Mouse (Mus musculus): ENCODE measurements around the gene Hsdl2. TPM values are rescaled to one million over a fixed set of nuclear protein-coding genes. Genes with fewer than 3 reads are reported as not detected.
"Not testable (repeated sequence)": the region's sequence is repeated elsewhere in the genome, so short reads cannot be mapped to it uniquely, and the experiment has no call there.

Gene Hsdl2
- total and polyA plus RNA-seq, 3 experiments: 8.9 to 106 (median 73.7) TPM

DNA sequence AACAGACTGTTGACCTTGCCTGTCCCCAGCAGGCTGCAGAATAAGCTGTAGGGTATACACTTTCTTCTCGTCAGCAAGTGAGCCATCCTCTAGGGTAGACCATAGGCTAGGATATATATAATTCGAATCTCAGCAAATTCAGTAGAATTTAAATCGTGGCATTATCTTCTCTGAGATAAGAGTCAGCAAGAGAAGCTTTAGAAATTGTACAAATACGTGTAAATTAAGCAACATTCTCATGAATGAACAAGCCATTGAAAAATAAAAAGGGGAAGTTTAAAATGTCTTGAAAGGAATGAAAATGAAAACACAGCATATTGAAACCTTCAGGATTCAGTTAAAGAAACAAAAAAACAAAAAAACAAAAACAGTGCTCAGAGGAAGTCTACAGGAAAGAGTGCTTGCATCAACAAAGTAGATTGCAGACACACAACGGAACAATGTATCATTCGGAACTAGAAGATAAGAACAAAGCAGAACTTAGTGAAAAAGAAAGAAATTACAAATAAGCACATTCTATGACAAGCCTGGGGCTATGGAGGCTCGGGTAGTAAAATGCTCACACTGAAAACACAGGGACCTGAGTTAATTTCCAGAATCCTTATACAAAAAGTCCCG lies 15.7 kb upstream of the Hsdl2 start:
- no peak for DNase-seq

DNA sequence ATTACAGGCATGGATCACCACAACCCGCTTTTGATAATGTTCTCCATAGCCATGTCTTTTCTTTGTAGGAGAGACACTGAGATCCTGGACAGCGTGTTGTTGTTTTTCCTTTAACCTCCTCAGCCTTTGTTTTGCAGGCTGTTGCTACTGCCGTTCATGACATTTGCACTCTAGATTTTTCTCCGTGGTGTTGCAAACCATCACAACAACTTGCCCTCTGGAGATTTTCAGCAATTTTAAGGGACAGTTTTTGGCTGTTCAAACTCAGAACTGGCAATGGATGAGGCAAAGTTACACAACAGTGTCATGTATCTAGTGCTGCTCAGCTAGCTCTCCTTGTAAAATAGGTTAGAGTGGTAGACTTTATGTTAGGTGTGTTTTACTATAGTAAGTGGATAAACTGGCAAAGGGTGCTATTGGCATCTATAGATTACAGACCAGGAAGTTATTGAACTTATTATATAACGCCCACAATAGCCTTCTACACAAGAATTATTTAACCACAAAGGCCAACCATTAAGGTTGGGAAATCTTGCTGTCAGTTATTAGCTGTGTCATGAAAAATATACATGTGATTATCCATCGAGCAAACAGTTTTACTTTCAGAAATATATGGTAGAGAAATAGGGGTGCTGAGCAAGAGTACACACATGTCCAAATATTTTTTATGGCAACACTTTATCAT lies 13.6 kb upstream of the Hsdl2 start:
- no peak for DNase-seq

DNA sequence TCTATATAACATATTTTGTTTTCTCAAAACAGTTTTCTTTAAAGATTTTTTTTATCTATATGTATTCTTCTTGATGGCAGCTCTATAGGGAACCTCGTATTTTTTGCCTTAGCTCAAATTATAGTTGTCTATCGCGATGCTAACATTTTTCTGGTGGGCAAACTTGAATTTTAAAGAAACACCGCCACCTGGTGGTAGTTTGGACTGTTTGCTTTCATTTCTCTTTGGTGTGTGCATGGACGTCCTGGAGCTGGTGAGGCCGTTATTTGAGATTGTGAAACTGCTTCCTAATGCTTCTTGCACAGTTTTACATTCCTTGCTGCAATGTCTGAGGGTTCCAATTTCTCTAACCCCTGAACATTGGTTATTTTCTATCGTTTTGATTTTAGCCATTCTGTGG lies 11.8 kb upstream of the Hsdl2 start:
- DNase-seq: peak; percentile 79

DNA sequence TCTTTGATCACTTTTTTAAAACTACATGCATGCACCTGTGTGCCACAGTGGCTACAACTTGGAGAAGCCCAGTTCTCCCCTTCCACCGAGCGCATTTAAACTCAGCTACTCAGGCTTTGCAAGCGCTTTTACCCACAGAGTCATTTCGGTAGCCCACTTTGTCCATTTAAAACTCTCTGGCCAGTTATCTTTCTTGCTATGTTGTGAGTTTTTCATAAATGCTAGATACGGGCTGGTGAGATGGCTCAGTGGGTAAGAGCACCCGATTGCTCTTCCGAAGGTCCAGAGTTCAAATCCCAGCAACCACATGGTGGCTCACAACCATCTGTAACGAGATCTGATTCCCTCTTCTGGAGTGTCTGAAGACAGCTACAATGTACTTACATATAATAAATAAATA lies 10.8 kb upstream of the Hsdl2 start:
- not testable (repeated sequence) for DNase-seq

DNA sequence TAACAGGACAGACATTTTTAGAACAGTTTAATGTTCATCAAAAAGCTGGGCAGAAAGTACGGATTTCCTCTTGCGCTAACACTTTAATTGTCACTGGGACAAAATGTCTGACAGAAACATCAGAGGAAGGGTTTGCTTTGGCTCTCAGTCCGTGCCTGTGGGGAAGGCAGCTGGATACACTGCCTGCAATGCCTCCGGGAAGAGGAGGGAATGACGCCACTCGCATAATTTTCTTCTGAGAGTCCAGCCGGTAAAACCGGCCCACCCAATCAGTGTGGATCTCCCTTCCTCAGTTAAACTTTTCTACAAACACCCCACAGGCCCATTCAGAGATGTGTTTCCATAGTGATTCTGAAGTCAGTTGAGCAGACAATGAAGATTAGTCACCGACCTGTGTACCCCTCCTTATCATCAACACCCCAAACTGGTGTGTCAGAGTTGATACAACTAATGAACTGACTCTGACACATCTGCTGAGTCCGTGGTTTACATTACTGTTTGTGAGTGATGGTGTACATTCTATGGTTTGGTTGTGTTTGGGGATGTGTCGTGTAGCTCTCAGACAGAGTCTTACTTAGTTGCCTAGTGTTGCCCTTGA lies 8.7 kb upstream of the Hsdl2 start:
- DNase-seq: no peak

DNA sequence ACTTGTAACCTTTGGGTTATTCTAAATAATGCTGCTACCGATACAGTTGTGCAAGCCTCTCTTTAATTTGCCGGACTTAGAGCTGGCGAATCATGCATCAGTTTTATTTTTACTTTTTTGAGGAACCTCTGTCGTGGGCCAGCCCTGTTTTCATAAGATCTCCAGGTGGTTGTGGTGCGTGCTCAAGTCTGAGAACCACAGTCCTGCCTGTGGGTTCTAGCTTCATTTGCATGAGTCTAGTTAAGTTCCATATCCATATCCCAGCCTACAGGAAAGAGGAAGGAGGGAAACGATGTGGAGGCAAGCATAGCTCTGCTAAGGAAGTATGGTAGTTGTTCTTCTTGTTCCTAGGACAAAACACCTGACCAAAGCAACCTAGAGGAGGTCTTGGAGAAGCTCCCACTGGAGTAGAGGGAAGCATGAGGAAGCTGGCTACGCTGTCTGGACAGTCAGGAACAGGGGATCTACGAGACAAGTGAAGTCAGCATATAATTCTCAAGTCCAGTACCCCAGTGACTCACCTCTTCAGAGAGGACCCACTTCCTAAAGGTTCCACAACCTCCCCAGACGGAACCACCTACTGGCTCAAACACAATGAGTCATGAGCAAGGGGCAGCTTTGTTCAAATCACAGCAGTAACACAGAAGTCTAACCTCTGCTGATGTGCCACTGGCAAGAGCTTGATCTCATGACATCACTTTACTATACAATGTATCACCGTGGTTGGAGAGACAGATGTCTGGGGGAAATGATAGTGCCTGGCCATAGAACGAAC lies 6.0 kb upstream of the Hsdl2 start:
- no peak for DNase-seq

DNA sequence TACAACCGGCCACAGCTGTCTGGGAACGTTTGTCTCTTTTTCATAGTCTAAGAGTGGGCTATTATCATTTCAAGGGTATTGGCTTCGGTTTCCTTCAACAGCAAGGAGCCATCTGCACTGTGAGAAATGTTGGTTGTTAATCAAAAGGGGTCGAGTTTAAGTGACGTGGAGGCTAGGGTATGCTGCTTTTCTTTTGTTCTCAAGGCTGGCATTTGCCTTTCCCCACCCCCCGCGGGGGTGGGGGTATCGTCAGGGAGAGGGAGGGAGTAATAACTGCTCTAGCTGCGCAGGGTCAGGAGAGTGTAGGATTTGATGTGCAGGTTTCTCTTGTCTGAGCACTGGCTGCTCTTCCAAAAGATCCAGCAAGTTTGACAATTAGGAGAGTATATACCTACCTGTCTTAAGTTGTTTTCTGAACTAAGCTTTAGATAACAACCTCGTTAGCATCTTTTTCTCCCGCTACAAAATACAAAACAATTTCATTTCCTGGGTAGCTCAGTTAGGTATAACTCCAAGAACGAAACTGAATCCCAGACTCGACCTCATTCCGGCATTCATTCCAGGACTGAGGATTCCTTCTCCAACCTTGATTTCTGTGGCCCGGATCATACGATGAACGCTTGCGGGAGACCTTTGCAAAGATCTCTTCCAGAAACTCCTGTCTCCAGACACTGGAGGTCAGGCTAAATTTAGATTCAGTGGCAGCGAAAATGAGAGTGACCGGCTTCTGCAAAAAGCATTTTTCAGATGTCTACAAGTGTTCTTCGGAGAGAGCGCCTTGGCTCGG lies 675 bp upstream of the Hsdl2 start:
- DNase-seq: peak; percentile 54

DNA sequence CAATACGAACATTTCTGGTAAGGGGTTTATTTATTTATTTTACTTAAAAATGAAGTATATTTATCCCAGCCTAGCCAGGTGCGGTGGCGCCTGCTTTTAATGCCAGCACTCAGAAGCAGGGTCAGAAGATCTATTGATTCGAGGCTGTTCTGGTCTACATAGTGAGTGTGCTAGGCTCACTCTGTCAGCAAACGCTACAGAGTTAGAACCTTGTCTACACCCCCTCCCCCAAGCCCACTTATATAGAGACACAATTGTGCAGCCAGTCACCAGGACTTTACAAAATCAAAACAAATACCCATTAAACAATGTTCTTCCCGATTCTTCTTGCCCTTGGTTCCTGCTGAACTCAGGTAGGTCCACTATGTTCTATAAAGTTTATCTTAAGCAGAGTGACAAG lies 823 bp downstream of the Hsdl2 start:
- DNase-seq: no peak

DNA sequence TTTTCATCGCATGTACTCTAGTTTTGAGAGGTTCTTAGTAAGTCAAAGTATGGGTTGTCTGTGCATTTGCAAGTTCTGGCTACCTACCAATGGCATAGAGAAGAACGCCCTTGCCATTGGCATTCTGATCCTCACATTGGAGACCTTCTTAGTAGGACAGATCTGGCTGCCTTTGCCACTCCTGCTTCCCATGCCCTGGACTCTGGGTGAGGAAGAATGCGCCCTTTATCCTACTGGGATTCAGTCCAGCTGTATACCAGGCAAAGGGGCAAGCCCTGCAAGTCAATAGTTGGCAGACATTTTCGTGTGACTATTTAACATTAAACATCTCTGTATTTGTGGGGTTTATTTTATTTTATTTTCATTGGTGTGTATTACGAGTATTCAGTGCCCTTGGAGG lies 3.7 kb downstream of the Hsdl2 start:
- peak; percentile 51 for DNase-seq

DNA sequence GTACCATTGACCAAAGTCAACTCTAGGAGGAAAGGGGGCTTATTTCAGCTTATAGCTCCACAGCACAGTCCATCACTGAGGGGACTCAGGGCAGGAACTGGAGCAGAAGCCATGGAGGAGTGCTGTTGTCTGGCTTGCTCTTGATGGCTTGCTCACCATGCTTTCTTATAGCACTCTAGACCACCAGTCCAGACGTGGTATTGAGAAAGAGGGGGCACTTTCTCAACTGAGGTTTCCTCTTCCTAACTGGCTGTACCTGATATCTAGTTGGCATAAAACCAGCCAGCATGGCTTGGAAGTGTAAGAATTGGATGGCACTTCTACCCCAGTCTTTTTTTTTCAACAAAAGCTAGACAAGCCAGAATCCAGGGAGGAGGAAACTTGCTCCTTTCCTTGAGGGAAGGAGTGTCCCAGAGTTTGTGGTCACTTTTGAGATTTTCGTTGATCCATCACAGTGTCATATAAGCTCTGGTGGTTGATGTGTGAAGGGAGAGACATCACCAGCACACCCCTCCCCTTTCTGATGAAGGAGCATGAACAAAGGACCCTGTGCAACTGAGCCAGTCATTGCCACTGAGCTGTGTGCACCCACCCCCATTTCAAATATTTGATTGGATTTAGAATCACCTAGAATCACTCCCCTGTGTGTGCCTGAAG lies 6.0 kb downstream of the Hsdl2 start:
- DNase-seq: no peak

DNA sequence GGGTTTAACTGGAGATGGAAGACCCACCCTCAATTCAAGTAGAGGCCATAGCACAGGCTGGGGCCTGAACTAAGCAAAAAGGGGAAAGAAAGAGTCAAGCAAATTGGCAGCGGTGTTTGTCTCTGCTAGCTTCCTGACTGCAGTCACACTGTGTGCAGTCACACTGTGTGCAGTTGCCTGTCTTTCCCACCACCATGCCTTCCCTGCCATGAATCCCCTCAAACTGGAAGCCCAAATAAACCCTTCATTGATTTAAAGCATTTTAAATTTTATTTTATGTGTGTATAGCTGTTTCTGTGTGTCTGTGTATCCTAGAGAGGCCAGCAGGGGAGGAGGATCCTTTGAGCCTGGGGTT lies 6.5 kb downstream of the Hsdl2 start:
- no peak for DNase-seq

DNA sequence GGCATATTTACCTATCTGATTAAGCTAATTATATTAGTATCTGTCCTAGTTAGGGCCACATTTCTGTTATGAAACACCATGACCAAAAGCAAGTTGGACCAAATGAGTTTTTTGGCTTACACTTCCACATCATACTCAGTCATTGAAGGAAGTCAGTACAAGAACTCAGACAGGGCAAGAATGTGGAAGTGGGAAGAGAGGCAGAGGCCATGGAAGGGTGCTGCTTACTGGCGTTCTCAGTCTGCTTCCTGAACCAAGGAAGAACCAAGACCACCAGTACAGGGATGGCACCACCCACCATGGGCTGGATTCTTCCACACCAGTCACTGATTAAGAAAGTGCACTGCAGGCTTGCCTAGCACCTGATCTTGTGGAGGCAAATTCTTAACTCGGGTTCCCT lies 13.3 kb downstream of the Hsdl2 start:
- no peak for DNase-seq

DNA sequence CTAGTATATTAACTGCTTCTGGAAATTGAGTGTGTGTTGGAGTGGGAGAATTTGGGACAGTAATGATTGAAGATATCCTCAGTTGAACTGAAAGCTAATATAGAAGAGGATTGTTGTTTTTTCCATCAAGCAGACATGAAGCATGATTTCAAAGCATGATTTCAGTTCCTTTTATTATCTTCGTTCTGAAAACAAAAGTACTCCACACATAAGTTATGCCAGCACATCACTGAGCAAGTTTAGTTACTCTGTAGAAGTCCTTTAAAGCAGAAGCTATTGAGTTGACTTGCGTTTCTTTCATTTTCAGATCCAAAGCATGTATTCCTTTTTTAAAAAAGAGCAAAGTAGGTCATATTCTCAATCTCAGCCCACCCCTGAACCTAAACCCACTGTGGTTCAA lies 15.2 kb downstream of the Hsdl2 start:
- no peak for DNase-seq

DNA sequence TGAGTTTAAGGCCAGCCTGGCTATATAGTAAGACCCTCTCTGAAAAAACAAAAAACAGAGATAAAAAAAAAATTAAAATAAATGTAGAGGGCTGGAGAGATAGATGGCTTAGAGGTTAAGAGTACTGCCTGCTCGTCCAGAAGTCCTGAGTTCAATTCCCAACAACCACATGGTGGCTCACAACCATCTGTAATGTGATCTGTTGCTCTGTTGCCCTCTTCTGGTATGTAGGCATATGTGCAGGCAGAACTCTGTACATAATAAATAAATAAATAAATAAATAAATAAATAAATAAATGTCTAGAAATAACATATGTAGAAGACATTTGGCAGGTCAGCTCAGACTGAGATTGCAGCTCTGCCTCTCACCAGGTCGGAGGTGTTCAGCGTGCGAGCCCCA lies 21.3 kb downstream of the Hsdl2 start:
- DNase-seq: no peak

DNA sequence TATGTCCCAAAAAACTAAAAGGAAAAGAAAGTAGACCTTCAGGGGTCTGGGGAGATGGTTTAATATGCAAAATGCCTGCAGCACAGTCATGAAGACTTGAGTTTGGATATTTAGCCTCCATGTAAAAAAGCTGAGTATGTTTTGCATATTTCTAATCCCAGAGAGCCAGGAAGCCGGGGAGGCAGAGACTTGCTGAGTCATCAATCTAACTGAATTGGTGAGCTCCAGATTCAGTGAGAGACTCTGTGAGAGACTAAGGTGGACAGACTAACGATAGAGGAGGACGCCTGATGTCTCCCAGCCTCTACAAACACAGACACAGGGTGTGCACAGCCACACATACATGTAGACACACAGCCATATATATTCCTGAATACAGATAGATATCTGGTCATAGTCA lies 23.5 kb downstream of the Hsdl2 start:
- DNase-seq: no peak

DNA sequence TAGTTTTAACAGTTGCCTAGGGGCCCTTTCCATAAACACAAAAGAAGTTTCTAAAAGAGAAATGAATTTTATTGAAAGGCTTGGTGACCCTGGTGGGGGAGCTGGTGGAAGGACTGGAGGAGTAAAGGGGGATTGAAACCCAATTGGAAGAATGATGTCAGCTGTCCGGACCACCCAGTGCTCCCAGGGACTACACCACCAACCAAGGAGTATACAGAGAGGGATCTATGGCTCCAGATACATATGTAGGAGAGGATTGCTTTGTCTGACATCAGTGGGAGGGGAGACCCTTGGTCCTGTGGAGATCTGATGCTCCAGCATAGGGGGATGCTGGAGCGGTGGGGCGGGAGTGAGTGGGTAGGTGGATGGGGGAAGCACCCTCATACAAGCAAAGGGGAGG lies 24.1 kb downstream of the Hsdl2 start:
- DNase-seq: no peak

DNA sequence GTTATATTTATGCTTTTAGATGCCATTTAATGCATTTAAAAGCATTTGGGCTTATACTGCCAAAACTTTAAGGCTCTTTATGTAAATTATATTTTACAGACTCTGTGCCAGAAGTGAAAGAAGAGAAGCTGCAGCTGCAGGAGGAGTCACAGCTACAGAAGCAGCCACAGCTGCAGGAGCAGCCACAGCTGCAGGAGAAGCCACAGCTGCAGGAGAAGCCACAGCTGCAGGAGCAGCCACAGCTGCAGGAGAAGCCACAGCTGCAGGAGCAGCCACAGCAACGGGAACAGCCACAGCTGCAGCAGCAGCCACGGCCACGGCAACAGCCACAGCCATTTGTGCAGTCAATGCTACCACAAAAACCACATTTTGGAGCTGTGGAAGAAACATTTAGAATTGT lies 29.0 kb downstream of the Hsdl2 start:
- DNase-seq: no peak

DNA sequence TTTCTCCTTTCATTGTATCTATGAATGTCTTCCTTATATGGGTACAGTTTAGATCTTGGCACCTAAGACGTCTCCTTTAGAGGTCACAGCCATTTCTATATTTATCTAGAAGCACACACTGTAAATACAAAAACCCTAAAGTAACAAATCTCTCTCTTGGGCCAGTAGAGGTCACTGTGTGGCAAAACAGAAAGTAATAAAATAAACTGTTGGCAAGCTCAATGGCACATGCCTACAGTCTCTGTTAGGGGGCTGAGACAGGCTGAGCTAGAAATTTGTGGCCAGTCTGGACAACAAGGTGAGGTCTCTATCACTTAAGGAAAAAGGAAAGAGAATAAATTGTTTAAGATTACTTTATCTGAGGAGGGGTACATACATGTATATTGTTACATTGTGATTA lies 33.6 kb downstream of the Hsdl2 start:
- peak; percentile 33 for DNase-seq

DNA sequence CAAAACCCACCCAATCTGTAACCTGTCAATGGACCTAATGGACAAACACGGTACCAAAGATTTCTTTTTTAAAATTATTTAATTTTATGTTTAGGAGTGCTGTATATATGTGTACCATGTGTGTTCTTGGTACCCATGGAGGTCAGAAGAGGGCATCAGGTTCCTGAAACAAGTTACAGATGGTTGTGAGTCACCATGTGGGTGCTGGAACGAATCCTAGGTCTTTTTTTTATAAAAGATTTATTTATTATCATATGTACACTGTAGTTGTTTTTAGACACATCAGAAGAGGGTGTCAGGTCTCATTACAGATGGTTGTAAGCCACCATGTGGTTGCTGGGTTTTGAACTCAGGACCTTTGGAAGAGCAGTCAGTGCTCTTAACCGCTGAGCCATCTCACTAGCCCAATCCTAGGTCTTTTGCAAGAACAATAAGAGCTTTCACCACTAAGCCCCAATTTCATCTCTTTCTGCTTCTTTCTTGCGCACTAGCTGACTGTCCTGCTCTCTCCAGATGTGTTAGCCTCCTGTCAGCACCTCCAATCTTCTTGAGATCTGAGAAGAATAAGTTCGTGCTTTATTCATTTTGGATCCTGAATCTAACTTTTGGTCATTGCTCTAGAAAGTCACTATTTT lies 38.4 kb downstream of the Hsdl2 start:
- no peak for DNase-seq

DNA sequence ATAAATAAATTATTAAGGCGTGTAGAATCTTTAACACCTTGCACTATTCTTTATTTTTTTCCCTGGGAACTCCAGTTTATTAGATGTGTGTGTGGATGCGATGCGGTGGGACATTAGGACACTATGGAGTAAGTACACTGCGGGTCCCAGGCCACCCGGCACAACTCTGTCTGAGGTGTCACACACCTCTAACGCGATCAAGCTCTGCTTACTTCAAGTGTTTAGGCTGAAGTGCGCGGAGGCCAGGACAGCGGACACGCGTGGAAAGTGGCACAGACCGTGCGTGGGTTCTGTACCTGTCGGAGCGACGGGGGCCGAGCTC lies 44.3 kb downstream of the Hsdl2 start:
- no peak for DNase-seq

All from adrenal gland, adult 2 months (tissue).